ENCODE assay signal across 24 mouse cellular contexts in the genomic region with DNA sequence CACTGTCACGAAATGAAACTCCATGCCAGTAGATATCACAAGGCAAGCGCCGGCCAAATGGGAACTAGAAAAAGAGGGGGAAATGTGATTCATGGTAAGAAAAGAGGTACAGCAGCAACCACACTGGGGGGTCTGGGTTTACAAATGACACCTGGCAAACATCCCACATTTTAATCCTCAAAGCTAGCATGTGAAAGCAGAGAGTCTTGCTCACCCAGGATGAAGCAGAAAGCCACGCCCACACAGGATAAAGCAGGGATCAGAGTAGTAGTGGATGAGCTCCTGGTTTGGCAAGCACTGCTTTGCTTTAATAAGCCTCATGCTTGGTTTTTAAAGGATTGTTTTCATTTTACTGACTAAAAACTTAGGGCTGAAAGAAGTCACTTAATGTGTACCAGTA. TPM values are rescaled to one million over a fixed set of nuclear protein-coding genes. Genes with fewer than 3 reads are reported as not detected.
DNase-seq lines count a peak whose midpoint lies in the region; ATAC-seq and TF ChIP-seq lines count a peak whose summit lies in the region.
"Had no signal": no experiment of that assay in that cellular context is flagged by ENCODE, and none has a peak within 500 bp of the region (broad histone marks: within the 10 kb centered on the region; RNA-seq: fewer than 3 reads in every experiment).

No protein-coding gene starts in this region.

- DNase-seq in retina, adult 2 months (ENCODE audit: low read depth, low spot score) = peak; percentile 8
- no peak for DNase-seq in retina, embryonic 14.5 days (ENCODE audit: low spot score)
- peak; percentile 26 for DNase-seq in brain, embryonic 14.5 days (ENCODE audit: low read depth)
- peak; percentile 14 for DNase-seq in fat pad, adult 2 months (ENCODE audit: extremely low read depth, low read depth, low spot score)
- DNase-seq in layer of hippocampus, postnatal 25 days (ENCODE audit: extremely low spot score in 1 of 2, low spot score in 1 of 2) = no peak
- no peak for DNase-seq in midbrain, embryonic 14.5 days
- DNase-seq: adrenal gland, adult 8-10 months; adrenal gland, postnatal 25 days; cerebellum, adult 18-20 months; cerebellum, adult 9-10 months; cerebellum, postnatal 14 days; forebrain, postnatal 0 days; gastrocnemius, postnatal 14 days; heart, adult 2 months had no signal

- TF ChIP-seq POLR2A in brain, embryonic 14.5 days (IDR thresholded peaks at IDR 0.05; ENCODE audit: borderline replicate concordance, extremely low read depth, insufficient read depth, insufficient read length, poor library complexity, severe bottlenecking) = no peak

- H3K4me3 ChIP-seq in midbrain, embryonic 14.5 days (replicated peaks; ENCODE audit: low read depth, low read length) = no peak overlapping the region
- H3K4me3 ChIP-seq: embryonic facial prominence, embryonic 12.5 days; heart, adult 2 months; heart, embryonic 10.5 days; heart, embryonic 13.5 days; hindbrain, embryonic 12.5 days; hindbrain, embryonic 15.5 days had no signal

- H3K4me1 ChIP-seq in midbrain, embryonic 14.5 days (ENCODE audit: control insufficient read depth, insufficient read depth, low read length) = no peaks in the 10 kb centered on the region
- H3K4me1 ChIP-seq: embryonic facial prominence, embryonic 12.5 days; heart, embryonic 10.5 days; heart, embryonic 13.5 days; hindbrain, embryonic 12.5 days; hindbrain, embryonic 15.5 days had no signal

- H3K27ac ChIP-seq in midbrain, embryonic 14.5 days (replicated peaks; ENCODE audit: low read depth, low read length) = no peak overlapping the region
- H3K27ac ChIP-seq: embryonic facial prominence, embryonic 12.5 days; heart, adult 2 months; heart, embryonic 10.5 days; heart, embryonic 13.5 days; hindbrain, embryonic 12.5 days; hindbrain, embryonic 15.5 days had no signal

- H3K27me3 ChIP-seq in midbrain, embryonic 14.5 days (ENCODE audit: control insufficient read depth, insufficient read depth, low read length) = no peaks in the 10 kb centered on the region
- H3K27me3 ChIP-seq: embryonic facial prominence, embryonic 12.5 days; heart, embryonic 13.5 days; hindbrain, embryonic 12.5 days; hindbrain, embryonic 15.5 days had no signal

- H3K9ac ChIP-seq in midbrain, embryonic 14.5 days (replicated peaks; ENCODE audit: low read length) = no peak overlapping the region
- H3K9ac ChIP-seq: embryonic facial prominence, embryonic 12.5 days; forebrain, postnatal 0 days; heart, embryonic 13.5 days; hindbrain, embryonic 12.5 days; hindbrain, embryonic 15.5 days had no signal

- ATAC-seq in midbrain, embryonic 14.5 days (ENCODE audit: low FRiP score, low TSS enrichment) = no peak
- ATAC-seq: activated CD4-positive, CD25-positive, alpha-beta regulatory T cell, adult 4 months; CD4-positive, CD25-positive, alpha-beta regulatory T cell, adult 4 months; forebrain, embryonic 14.5 days; forebrain, postnatal 0 days; intestine, postnatal 0 days had no signal

- H3K36me3 ChIP-seq in midbrain, embryonic 14.5 days (ENCODE audit: control insufficient read depth, insufficient read depth, low read length) = no peaks in the 10 kb centered on the region
- H3K36me3 ChIP-seq: embryonic facial prominence, embryonic 12.5 days; heart, embryonic 10.5 days; heart, embryonic 13.5 days; hindbrain, embryonic 12.5 days; hindbrain, embryonic 15.5 days had no signal

- no peak overlapping the region for H3K4me2 ChIP-seq in midbrain, embryonic 14.5 days (ENCODE audit: low read length)
- H3K4me2 ChIP-seq: embryonic facial prominence, embryonic 12.5 days; heart, embryonic 13.5 days; hindbrain, embryonic 12.5 days; hindbrain, embryonic 15.5 days had no signal

- H3K9me3 ChIP-seq in midbrain, embryonic 14.5 days (ENCODE audit: control insufficient read depth, low read length) = no peaks in the 10 kb centered on the region
- H3K9me3 ChIP-seq: hindbrain, embryonic 12.5 days; hindbrain, embryonic 15.5 days had no signal

- WGBS in midbrain, embryonic 14.5 days = 73% methylated on average over 4 of the region's 4 CpGs

- no peak for TF ChIP-seq CTCF in brain, embryonic 14.5 days (IDR thresholded peaks at IDR 0.05; ENCODE audit: borderline replicate concordance, extremely low read depth, insufficient read depth, insufficient read length)

RNA-seq across cellular contexts. Expression of a gene that starts 34.8 kb away (rescaled TPM):
- 7.8 and 9.3 TPM in 2 replicates for polyA plus RNA-seq in brain, embryonic 14.5 days (2012; rRNA removed)
- total RNA-seq in layer of hippocampus, postnatal 25 days (2021) = 10 to 100 TPM; 30.5 to 30.7 TPM
- polyA plus RNA-seq in midbrain, embryonic 14.5 days (2014; fragmentation: Nextera tagmentation; extraction: Ambion mirVana) = 5.1 and 6.4 TPM in 2 replicates
- total RNA-seq: hematopoietic stem cell, adult 5-6 weeks had no signal
- polyA plus RNA-seq: activated CD4-positive, CD25-positive, alpha-beta regulatory T cell, adult 4 months; CD4-positive, CD25-positive, alpha-beta regulatory T cell, adult 4 months had no signal

Comparison
In these comparisons a context has a peak if more than half of its experiments do, and no peak if none do; other contexts are left out.
1. DNase-seq: peak in retina, adult 2 months (single experiment), brain, embryonic 14.5 days (single experiment) and fat pad, adult 2 months (single experiment); none in retina, embryonic 14.5 days (single experiment), layer of hippocampus, postnatal 25 days (0 of 2) and midbrain, embryonic 14.5 days (single experiment).